Mouse (Mus musculus) heart, adult 2 months (tissue): ENCODE data around the gene Ndufaf5.

Source experiments
- CTCF ChIP-seq: fragments of 200-600 bp; IDR thresholded peaks from 2 replicates; pipeline ENCODE4 v1.8.1; 2022; ENCODE audit warnings: antibody characterized with exemption, mild to moderate bottlenecking, moderate library complexity
- EP300 ChIP-seq: fragments of 200-500 bp; IDR thresholded peaks from 2 replicates; pipeline ENCODE4 v1.6.1; 2011; ENCODE audit warnings: low read depth, low read length, control low read depth; ENCODE audit not compliant: insufficient read depth
- POLR2A ChIP-seq: fragments of 200-500 bp; IDR thresholded peaks from 2 replicates; pipeline ENCODE4 v1.6.1; 2011; ENCODE audit warnings: mild to moderate bottlenecking, low read depth, low read length, control low read depth; ENCODE audit not compliant: insufficient read depth

GRCm38 (mm10) chr2:140203756-140204155 is 33.3 kb downstream of the Ndufaf5 start:
- no peak for TF ChIP-seq POLR2A
- no peak for TF ChIP-seq CTCF
- no peak for TF ChIP-seq EP300
